Mouse (Mus musculus) fat pad, adult 2 months (tissue): ENCODE results near the gene Atp1a3.
"Not testable (repeated sequence)": the region's sequence is repeated elsewhere in the genome, so short reads cannot be mapped to it uniquely, and the experiment has no call there.

Source experiments
- DNase-seq: peaks from one replicate; pipeline ENCODE4 v3.0.0-alpha.2; 2011; ENCODE audit warnings: low read depth, low spot score; ENCODE audit errors: extremely low read depth

The Atp1a3 gene

GRCm38 (mm10) chr7:25005421-25006065 lies at the start of gene Atp1a3:
Gene Atp1a3, minus strand, starts transcription at chr7:25005958.
- DNase-seq, result no peak

GRCm38 (mm10) chr7:25052587-25052986 lies 46.8 kb upstream of the Atp1a3 start:
- DNase-seq, result no peak

GRCm38 (mm10) chr7:25049295-25049930 lies 43.7 kb upstream of the Atp1a3 start:
- no peak for DNase-seq

GRCm38 (mm10) chr7:25047363-25047762 lies 41.6 kb upstream of the Atp1a3 start:
- no peak for DNase-seq

GRCm38 (mm10) chr7:25044599-25044998 lies 38.8 kb upstream of the Atp1a3 start:
- not testable (repeated sequence) for DNase-seq

GRCm38 (mm10) chr7:25041921-25042320 lies 36.2 kb upstream of the Atp1a3 start:
- DNase-seq, result no peak

GRCm38 (mm10) chr7:25035916-25036315 lies 30.2 kb upstream of the Atp1a3 start:
- no peak for DNase-seq

- DNase-seq, result no peak
Measured at GRCm38 (mm10) chr7:25034796-25035195, 29.0 kb upstream of the Atp1a3 start.

GRCm38 (mm10) chr7:25031528-25031927 lies 25.8 kb upstream of the Atp1a3 start:
- DNase-seq, result no peak

GRCm38 (mm10) chr7:25030032-25030753 lies 24.4 kb upstream of the Atp1a3 start:
- no peak for DNase-seq

- no peak for DNase-seq
Measured at GRCm38 (mm10) chr7:25026452-25026851, 20.7 kb upstream of the Atp1a3 start.

- no peak for DNase-seq
Measured at GRCm38 (mm10) chr7:25025855-25026439, 20.2 kb upstream of the Atp1a3 start.

GRCm38 (mm10) chr7:25011592-25011991 lies 5.8 kb upstream of the Atp1a3 start:
- DNase-seq, result no peak

- DNase-seq, result no peak
Measured at GRCm38 (mm10) chr7:25010090-25010913, 4.5 kb upstream of the Atp1a3 start.

- no peak for DNase-seq
Measured at GRCm38 (mm10) chr7:25009099-25009700, 3.4 kb upstream of the Atp1a3 start.

GRCm38 (mm10) chr7:25008635-25009034 lies 2.9 kb upstream of the Atp1a3 start:
- no peak for DNase-seq

- no peak for DNase-seq
Measured at GRCm38 (mm10) chr7:25007609-25008374, 2.0 kb upstream of the Atp1a3 start.

GRCm38 (mm10) chr7:25006586-25007364 lies 1.0 kb upstream of the Atp1a3 start:
- no peak for DNase-seq

GRCm38 (mm10) chr7:25006171-25006570 lies 413 bp upstream of the Atp1a3 start:
- no peak for DNase-seq
